Mouse (Mus musculus) CH12.LX (cell line): ENCODE measurements around the gene Nudt6.

Experiments used
- CTCF ChIP-seq, 2 experiments: IDR thresholded peaks in 1 of 2; conservative IDR thresholded peaks in 1 of 2; 2 replicates each; pipeline ENCODE4 v1.5.1; 2011 to 2012; ENCODE audit warnings: low read depth in 2 of 2, low read length in 2 of 2, improper control_type of control experiment in 1 of 2, inconsistent platforms in 1 of 2, mild to moderate bottlenecking in 1 of 2, moderate library complexity in 1 of 2
- EP300 ChIP-seq: IDR thresholded peaks from 2 replicates; pipeline ENCODE4 v1.6.1; 2011; ENCODE audit warnings: low read length, improper control_type of control experiment
- GABPA ChIP-seq: IDR thresholded peaks from 2 replicates; pipeline ENCODE4 v1.6.1; 2012; ENCODE audit warnings: low read depth, low read length, improper control_type of control experiment, inconsistent platforms; ENCODE audit not compliant: insufficient replicate concordance
- NRF1 ChIP-seq: IDR thresholded peaks from 2 replicates; pipeline ENCODE4 v1.6.1; 2014; ENCODE audit warnings: low read depth, mild to moderate bottlenecking, inconsistent platforms, low read length, improper control_type of control experiment, moderate library complexity
- POLR2A ChIP-seq: IDR thresholded peaks from 2 replicates; pipeline ENCODE4 v1.6.1; 2011; ENCODE audit warnings: low read depth, mild to moderate bottlenecking, improper control_type of control experiment, low read length
- POLR2AphosphoS2 ChIP-seq: IDR thresholded peaks from 2 replicates; pipeline ENCODE4 v1.6.1; 2011; ENCODE audit warnings: low read depth, low read length, improper control_type of control experiment
- USF1 ChIP-seq: IDR thresholded peaks from 2 replicates; pipeline ENCODE4 v1.6.1; 2014; ENCODE audit warnings: low read depth, mild to moderate bottlenecking, inconsistent platforms, low read length, improper control_type of control experiment

- no peak for TF ChIP-seq POLR2A
- TF ChIP-seq CTCF (conservative IDR thresholded peaks at IDR 0.05 in 1 of 2, IDR thresholded peaks at IDR 0.05 in 1 of 2; ENCODE audit: low read depth in 2 of 2, low read length in 2 of 2), result no peak
- TF ChIP-seq NRF1, result no peak
- TF ChIP-seq POLR2AphosphoS2, result no peak
- no peak for TF ChIP-seq EP300
- no peak for TF ChIP-seq GABPA
- no peak for TF ChIP-seq USF1
These were observed 23.4 kb upstream of the Nudt6 start for GRCm38 (mm10) chr3:37443409-37443808.
